Mouse (Mus musculus): ENCODE data around the gene Foxa2. TPM values are rescaled to one million over a fixed set of nuclear protein-coding genes. Genes with fewer than 3 reads are reported as not detected.

Foxa2 gene
- polyA plus RNA-seq, 1 experiment from 2014 or later, result 0.75 TPM

GRCm38 (mm10) chr2:148048484-148049129 lies 1.8 kb upstream of the Foxa2 start:
- under 1% methylated on average over 41 of the region's 41 CpGs for WGBS
- no peaks in the 10 kb centered on the region for H3K9me3 ChIP-seq (ENCODE audit: control insufficient read depth, low read length)
- H3K4me3 ChIP-seq (ENCODE audit: low read length), result peak overlapping the region; percentile 16
- peaks cover 78% of the 10 kb centered on the region for H3K27me3 ChIP-seq (replicated peaks; ENCODE audit: control insufficient read depth, insufficient read depth, low read length)
- peak; percentile 64 for ATAC-seq
- H3K9ac ChIP-seq (ENCODE audit: low read depth, low read length), result no peak overlapping the region
- peak overlapping the region; percentile 24; the same call in 1 of the 2 replicates for H3K4me2 ChIP-seq (ENCODE audit: low read length)
- H3K36me3 ChIP-seq (ENCODE audit: control insufficient read depth, insufficient read depth, low read length), result no peaks in the 10 kb centered on the region
- H3K4me1 ChIP-seq (ENCODE audit: control insufficient read depth, insufficient read depth, low read depth, low read length), result peaks cover 2% of the 10 kb centered on the region
- H3K27ac ChIP-seq (ENCODE audit: low read depth, low read length), result no peak overlapping the region

- Histone ChIP-seq H3K4me2 (ENCODE audit: low read length) (no peak overlapping the region), H3K9ac (ENCODE audit: low read depth, low read length) (no peak overlapping the region), H3K4me1 (ENCODE audit: control insufficient read depth, insufficient read depth, low read depth, low read length) (peaks cover 2% of the 10 kb centered on the region), H3K9me3 (ENCODE audit: control insufficient read depth, low read length) (no peaks in the 10 kb centered on the region), H3K4me3 (ENCODE audit: low read length) (no peak overlapping the region), H3K27ac (ENCODE audit: low read depth, low read length) (no peak overlapping the region), H3K27me3 (replicated peaks; ENCODE audit: control insufficient read depth, insufficient read depth, low read length) (peaks cover 77% of the 10 kb centered on the region), H3K36me3 (ENCODE audit: control insufficient read depth, insufficient read depth, low read length) (no peaks in the 10 kb centered on the region)
- no peak for ATAC-seq
- 4% methylated on average over 8 of the region's 8 CpGs for WGBS
Observed at GRCm38 (mm10) chr2:148047611-148048010, 842 bp upstream of the Foxa2 start.

GRCm38 (mm10) chr2:148045937-148046798 lies 601 bp downstream of the Foxa2 start:
- H3K27ac ChIP-seq (ENCODE audit: low read depth, low read length), result no peak overlapping the region
- peak overlapping the region; percentile 42 for H3K4me2 ChIP-seq (ENCODE audit: low read length)
- peaks cover 2% of the 10 kb centered on the region for H3K4me1 ChIP-seq (ENCODE audit: control insufficient read depth, insufficient read depth, low read depth, low read length)
- no peaks in the 10 kb centered on the region for H3K36me3 ChIP-seq (ENCODE audit: control insufficient read depth, insufficient read depth, low read length)
- no peaks in the 10 kb centered on the region for H3K9me3 ChIP-seq (ENCODE audit: control insufficient read depth, low read length)
- H3K27me3 ChIP-seq (replicated peaks; ENCODE audit: control insufficient read depth, insufficient read depth, low read length), result peaks cover 78% of the 10 kb centered on the region
- peak overlapping the region; percentile 24 for H3K4me3 ChIP-seq (ENCODE audit: low read length)
- ATAC-seq, result peak; percentile 25; the same call in 1 of the 2 replicates
- no peak overlapping the region for H3K9ac ChIP-seq (ENCODE audit: low read depth, low read length)
- under 1% methylated on average over 63 of the region's 65 CpGs for WGBS

- H3K27ac ChIP-seq (ENCODE audit: low read depth, low read length), result no peak overlapping the region
- WGBS, result 0% methylated on average over 23 of the region's 25 CpGs
- peak overlapping the region; percentile 24 for H3K4me3 ChIP-seq (ENCODE audit: low read length)
- no peaks in the 10 kb centered on the region for H3K36me3 ChIP-seq (ENCODE audit: control insufficient read depth, insufficient read depth, low read length)
- peaks cover 78% of the 10 kb centered on the region for H3K27me3 ChIP-seq (replicated peaks; ENCODE audit: control insufficient read depth, insufficient read depth, low read length)
- H3K4me2 ChIP-seq (ENCODE audit: low read length), result peak overlapping the region; percentile 42
- no peak for ATAC-seq
- H3K4me1 ChIP-seq (ENCODE audit: control insufficient read depth, insufficient read depth, low read depth, low read length), result peaks cover 2% of the 10 kb centered on the region
- H3K9me3 ChIP-seq (ENCODE audit: control insufficient read depth, low read length), result no peaks in the 10 kb centered on the region
- no peak overlapping the region for H3K9ac ChIP-seq (ENCODE audit: low read depth, low read length)
Observed at GRCm38 (mm10) chr2:148045543-148045936, 1.2 kb downstream of the Foxa2 start.

- Histone ChIP-seq H3K27ac (ENCODE audit: low read depth, low read length) (no peak overlapping the region), H3K4me1 (ENCODE audit: control insufficient read depth, insufficient read depth, low read depth, low read length) (peaks cover 2% of the 10 kb centered on the region), H3K9me3 (ENCODE audit: control insufficient read depth, low read length) (no peaks in the 10 kb centered on the region), H3K9ac (ENCODE audit: low read depth, low read length) (no peak overlapping the region), H3K4me2 (ENCODE audit: low read length) (no peak overlapping the region; the same call in none of the 2 replicates), H3K4me3 (ENCODE audit: low read length) (peak overlapping the region; percentile 18; the same call in 1 of the 2 replicates), H3K27me3 (replicated peaks; ENCODE audit: control insufficient read depth, insufficient read depth, low read length) (peaks cover 79% of the 10 kb centered on the region), H3K36me3 (ENCODE audit: control insufficient read depth, insufficient read depth, low read length) (no peaks in the 10 kb centered on the region)
- WGBS, result under 1% methylated on average over 26 of the region's 26 CpGs
- ATAC-seq, result no peak
Observed at GRCm38 (mm10) chr2:148044877-148045539, 1.8 kb downstream of the Foxa2 start.

GRCm38 (mm10) chr2:148043976-148044876 lies 2.5 kb downstream of the Foxa2 start:
- peaks cover 2% of the 10 kb centered on the region for H3K4me1 ChIP-seq (ENCODE audit: control insufficient read depth, insufficient read depth, low read depth, low read length)
- peaks cover 75% of the 10 kb centered on the region for H3K27me3 ChIP-seq (replicated peaks; ENCODE audit: control insufficient read depth, insufficient read depth, low read length)
- H3K36me3 ChIP-seq (ENCODE audit: control insufficient read depth, insufficient read depth, low read length), result no peaks in the 10 kb centered on the region
- H3K4me2 ChIP-seq (ENCODE audit: low read length), result peak overlapping the region; percentile 24
- WGBS, result under 1% methylated on average over 69 of the region's 71 CpGs
- ATAC-seq, result no peak
- no peak overlapping the region for H3K27ac ChIP-seq (ENCODE audit: low read depth, low read length)
- no peaks in the 10 kb centered on the region for H3K9me3 ChIP-seq (ENCODE audit: control insufficient read depth, low read length)
- peak overlapping the region; percentile 18; the same call in 1 of the 2 replicates for H3K4me3 ChIP-seq (ENCODE audit: low read length)
- H3K9ac ChIP-seq (ENCODE audit: low read depth, low read length), result no peak overlapping the region; the same call in 1 of the 2 replicates

- Histone ChIP-seq H3K27me3 (replicated peaks; ENCODE audit: control insufficient read depth, insufficient read depth, low read length) (peaks cover 75% of the 10 kb centered on the region), H3K9ac (ENCODE audit: low read depth, low read length) (no peak overlapping the region), H3K4me1 (ENCODE audit: control insufficient read depth, insufficient read depth, low read depth, low read length) (peaks cover 2% of the 10 kb centered on the region; the same call in 1 of the 2 replicates), H3K4me2 (ENCODE audit: low read length) (no peak overlapping the region), H3K9me3 (ENCODE audit: control insufficient read depth, low read length) (no peaks in the 10 kb centered on the region), H3K36me3 (ENCODE audit: control insufficient read depth, insufficient read depth, low read length) (no peaks in the 10 kb centered on the region), H3K27ac (ENCODE audit: low read depth, low read length) (no peak overlapping the region), H3K4me3 (ENCODE audit: low read length) (no peak overlapping the region)
- WGBS, result 8% methylated on average over 17 of the region's 17 CpGs
- ATAC-seq, result no peak
Observed at GRCm38 (mm10) chr2:148043271-148043975, 3.3 kb downstream of the Foxa2 start.

GRCm38 (mm10) chr2:148042126-148042640 lies 4.6 kb downstream of the Foxa2 start:
- ATAC-seq, result no peak
- 5% methylated on average over 3 of the region's 3 CpGs for WGBS
- H3K4me1 ChIP-seq (ENCODE audit: control insufficient read depth, insufficient read depth, low read depth, low read length), result peaks cover 2% of the 10 kb centered on the region; the same call in 1 of the 2 replicates

More at GRCm38 (mm10) chr2:148042126-148042640, 4.6 kb downstream of the Foxa2 start:
- no peaks in the 10 kb centered on the region for H3K36me3 ChIP-seq (ENCODE audit: control insufficient read depth, insufficient read depth, low read length)
- no peak overlapping the region for H3K4me2 ChIP-seq (ENCODE audit: low read length)
- peaks cover 74% of the 10 kb centered on the region for H3K27me3 ChIP-seq (replicated peaks; ENCODE audit: control insufficient read depth, insufficient read depth, low read length)
- no peak overlapping the region for H3K27ac ChIP-seq (ENCODE audit: low read depth, low read length)
- H3K4me3 ChIP-seq (ENCODE audit: low read length), result no peak overlapping the region
- H3K9ac ChIP-seq (ENCODE audit: low read depth, low read length), result no peak overlapping the region
- H3K9me3 ChIP-seq (ENCODE audit: control insufficient read depth, low read length), result no peaks in the 10 kb centered on the region

Data from hindbrain, embryonic 16.5 days (tissue).